Mouse (Mus musculus): ENCODE measurements around the gene Nlrp9a.
"Not testable (repeated sequence)": the region's sequence is repeated elsewhere in the genome, so short reads cannot be mapped to it uniquely, and the experiment has no call there.

DNA sequence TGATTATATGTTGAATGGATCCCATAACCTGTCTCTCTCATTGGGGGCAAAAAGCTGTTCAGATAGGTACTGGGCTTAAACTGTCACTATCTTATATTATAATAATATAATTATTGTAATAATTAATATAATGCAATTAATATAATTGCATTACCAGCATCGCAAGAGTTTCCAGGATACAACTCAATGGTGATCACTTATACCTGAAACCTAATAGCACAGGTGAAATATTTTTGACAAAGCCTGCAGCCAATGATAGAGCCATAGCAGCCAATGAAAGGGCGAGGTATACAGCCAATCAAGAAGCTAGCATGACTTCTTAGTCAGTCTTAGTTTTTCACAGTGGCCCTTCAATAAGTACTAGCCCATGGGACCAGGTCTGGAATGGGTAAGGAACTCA is at the start of gene Nlrp9a:
- TF ChIP-seq POLR2A (IDR thresholded peaks at IDR 0.05; ENCODE audit: borderline replicate concordance, low read depth, low read length); CTCF (IDR thresholded peaks at IDR 0.05; ENCODE audit: low read depth, low read length): not testable (repeated sequence)

Data from bone marrow macrophage, adult 2 months (primary cell).